Mouse (Mus musculus) bone marrow macrophage, adult 2 months (primary cell): ENCODE data around the gene Csrnp1. TPM values are rescaled to one million over a fixed set of nuclear protein-coding genes. Genes with fewer than 3 reads are reported as not detected.

ENCODE experiments used
- H3K27ac ChIP-seq: 2 replicates; pipeline ENCODE4 v1.5.1; 2012; ENCODE audit warnings: low read depth, low read length; ENCODE audit not compliant: insufficient read depth
- H3K4me1 ChIP-seq: 2 replicates; pipeline ENCODE4 v1.6.1; 2012; ENCODE audit warnings: low read length; ENCODE audit not compliant: control insufficient read depth, insufficient read depth
- H3K4me3 ChIP-seq: 2 replicates; pipeline ENCODE4 v1.5.1; 2012; ENCODE audit warnings: mild to moderate bottlenecking, low read length, moderate library complexity; ENCODE audit not compliant: insufficient read depth
- CTCF ChIP-seq: IDR thresholded peaks from 2 replicates; pipeline ENCODE4 v1.5.1; 2012; ENCODE audit warnings: low read depth, mild to moderate bottlenecking, low read length, moderate library complexity
- POLR2A ChIP-seq: IDR thresholded peaks from 2 replicates; pipeline ENCODE4 v1.6.1; 2012; ENCODE audit warnings: mild to moderate bottlenecking, low read depth, low read length, borderline replicate concordance
- polyA plus RNA-seq: library from polyadenylated mRNA; stranded (reverse); fragments of >200 nt; gene quantifications from 2 replicates; pipeline ENCODE4 v1.2.4, GENCODE M21; 2012; ENCODE audit not compliant: missing spikeins, insufficient read depth, insufficient read length

Gene Csrnp1
- polyA plus RNA-seq, 1 experiment = 4.1 TPM

- Histone ChIP-seq H3K27ac (no peak overlapping the region), H3K4me1 (peaks cover 46% of the 10 kb centered on the region), H3K4me3 (no peak overlapping the region)
- TF ChIP-seq POLR2A (no peak), CTCF (no peak)
Observed at GRCm38 (mm10) chr9:119978151-119978810, 6.2 kb downstream of the Csrnp1 start.

GRCm38 (mm10) chr9:119977557-119978060, 6.8 kb downstream of the Csrnp1 start:
- Histone ChIP-seq H3K27ac (peak overlapping the region; percentile 26; the same call in 1 of the 2 replicates), H3K4me3 (no peak overlapping the region; the same call in 1 of the 2 replicates), H3K4me1 (peaks cover 46% of the 10 kb centered on the region)
- TF ChIP-seq POLR2A = no peak
- TF ChIP-seq CTCF = no peak

- H3K4me3 ChIP-seq = peak overlapping the region; percentile 49
- no peak for TF ChIP-seq POLR2A
- TF ChIP-seq CTCF = no peak
Observed at GRCm38 (mm10) chr9:119976704-119977556, 7.5 kb downstream of the Csrnp1 start.

GRCm38 (mm10) chr9:119975286-119975685, 9.2 kb downstream of the Csrnp1 start:
- Histone ChIP-seq H3K4me3 (no peak overlapping the region), H3K27ac (no peak overlapping the region), H3K4me1 (peaks cover 35% of the 10 kb centered on the region)
- TF ChIP-seq POLR2A (no peak), CTCF (no peak)

More at GRCm38 (mm10) chr9:119976704-119977556, 7.5 kb downstream of the Csrnp1 start:
- Histone ChIP-seq H3K27ac (peak overlapping the region; percentile 26), H3K4me1 (peaks cover 44% of the 10 kb centered on the region)

GRCm38 (mm10) chr9:119974609-119975008, 9.8 kb downstream of the Csrnp1 start:
- TF ChIP-seq POLR2A (no peak), CTCF (peak; percentile 43; the same call in 1 of the 2 replicates)
- H3K4me1 ChIP-seq = peaks cover 31% of the 10 kb centered on the region
- H3K27ac ChIP-seq = no peak overlapping the region
- no peak overlapping the region for H3K4me3 ChIP-seq

GRCm38 (mm10) chr9:119973869-119974520, 10.5 kb downstream of the Csrnp1 start:
- H3K27ac ChIP-seq = no peak overlapping the region
- TF ChIP-seq POLR2A (no peak), CTCF (peak; percentile 62)
- peaks cover 27% of the 10 kb centered on the region for H3K4me1 ChIP-seq
- no peak overlapping the region for H3K4me3 ChIP-seq

GRCm38 (mm10) chr9:119973281-119973680, 11.2 kb downstream of the Csrnp1 start:
- peaks cover 20% of the 10 kb centered on the region for H3K4me1 ChIP-seq
- TF ChIP-seq CTCF (no peak), POLR2A (no peak)
- no peak overlapping the region for H3K27ac ChIP-seq
- no peak overlapping the region for H3K4me3 ChIP-seq

GRCm38 (mm10) chr9:119972582-119972981, 11.9 kb downstream of the Csrnp1 start:
- peaks cover 13% of the 10 kb centered on the region for H3K4me1 ChIP-seq
- no peak overlapping the region for H3K27ac ChIP-seq
- no peak overlapping the region for H3K4me3 ChIP-seq
- TF ChIP-seq POLR2A (no peak), CTCF (no peak)

- no peak overlapping the region for H3K27ac ChIP-seq
- no peak for TF ChIP-seq POLR2A
- TF ChIP-seq CTCF = no peak
- peaks cover 9% of the 10 kb centered on the region for H3K4me1 ChIP-seq
- H3K4me3 ChIP-seq = no peak overlapping the region
Observed at GRCm38 (mm10) chr9:119972166-119972565, 12.3 kb downstream of the Csrnp1 start.
